Mouse (Mus musculus): Measurements from ENCODE around the gene Best2. TPM values are rescaled to one million over a fixed set of nuclear protein-coding genes. Genes with fewer than 3 reads are reported as not detected.

The Best2 gene
- total RNA-seq, 2 experiments from 2014 or later, result not detected

DNA sequence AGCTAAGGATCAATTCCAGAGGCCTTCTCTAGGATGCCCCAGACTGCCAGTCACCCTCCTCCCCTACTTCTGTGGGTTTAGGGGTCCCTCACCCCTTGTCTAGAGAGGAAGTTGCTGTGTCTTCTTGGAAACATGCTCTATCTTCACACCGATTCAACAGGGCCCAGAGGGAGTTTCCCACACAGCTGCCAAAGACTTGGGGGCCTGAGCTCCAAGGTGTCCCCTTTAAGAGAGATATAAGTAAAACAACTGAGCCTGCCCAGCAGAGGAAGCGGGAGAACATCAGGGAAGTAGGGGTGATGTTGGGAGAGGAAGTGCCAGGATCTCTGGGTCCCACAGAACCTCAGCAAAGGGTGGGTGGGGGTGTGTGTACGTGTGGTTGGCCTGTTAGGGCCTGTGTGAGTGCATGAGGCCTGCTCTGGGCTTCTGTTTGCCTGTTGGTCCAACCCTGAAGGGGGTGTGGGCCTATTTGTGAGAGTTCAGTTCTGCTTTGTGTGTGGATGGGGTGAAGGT, 31.8 kb downstream of the Best2 start:
- no peak for DNase-seq

DNA sequence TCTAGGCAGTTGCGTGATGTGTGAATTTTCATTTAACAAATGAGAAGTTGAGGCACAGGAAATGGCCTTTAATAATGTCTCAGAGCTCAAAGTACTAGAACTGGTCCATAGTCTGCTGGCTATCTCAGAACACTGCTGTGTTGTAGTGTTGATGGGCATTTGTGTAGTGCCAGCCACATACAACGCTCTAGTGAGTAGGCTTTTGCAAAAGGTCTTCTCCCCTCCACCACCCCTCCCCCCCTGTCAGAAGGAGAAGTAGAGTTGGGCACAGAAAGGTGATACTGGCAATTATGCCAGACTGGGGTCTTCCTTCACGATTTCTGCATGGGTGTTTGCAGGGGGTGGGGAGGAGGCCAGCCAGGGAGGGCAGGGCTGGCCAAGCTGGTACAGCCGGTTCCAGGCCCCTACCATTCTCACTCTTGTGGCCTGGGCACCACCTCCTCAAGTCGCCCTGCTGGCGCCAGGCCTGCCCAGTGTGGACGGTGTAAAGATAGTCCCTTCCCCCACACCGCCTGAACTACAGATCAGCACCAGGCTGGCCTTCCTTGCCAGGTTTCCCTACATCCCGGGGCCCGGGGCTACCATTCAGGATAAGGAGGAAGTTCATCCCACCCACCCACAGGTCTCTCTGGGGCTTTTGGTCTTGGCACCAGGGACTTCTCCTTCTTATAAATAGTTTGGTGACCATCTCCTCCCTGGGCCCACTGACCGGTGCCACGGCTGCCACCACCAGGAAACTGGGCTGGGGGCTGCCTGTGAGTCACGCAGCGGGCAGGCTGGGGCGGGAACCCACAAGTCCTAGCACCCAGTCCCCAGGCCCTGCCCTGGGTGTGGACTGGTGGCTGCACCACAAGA, 32.5 kb downstream of the Best2 start:
- peak in 1 of 2 experiments; percentile 20 for DNase-seq

DNA sequence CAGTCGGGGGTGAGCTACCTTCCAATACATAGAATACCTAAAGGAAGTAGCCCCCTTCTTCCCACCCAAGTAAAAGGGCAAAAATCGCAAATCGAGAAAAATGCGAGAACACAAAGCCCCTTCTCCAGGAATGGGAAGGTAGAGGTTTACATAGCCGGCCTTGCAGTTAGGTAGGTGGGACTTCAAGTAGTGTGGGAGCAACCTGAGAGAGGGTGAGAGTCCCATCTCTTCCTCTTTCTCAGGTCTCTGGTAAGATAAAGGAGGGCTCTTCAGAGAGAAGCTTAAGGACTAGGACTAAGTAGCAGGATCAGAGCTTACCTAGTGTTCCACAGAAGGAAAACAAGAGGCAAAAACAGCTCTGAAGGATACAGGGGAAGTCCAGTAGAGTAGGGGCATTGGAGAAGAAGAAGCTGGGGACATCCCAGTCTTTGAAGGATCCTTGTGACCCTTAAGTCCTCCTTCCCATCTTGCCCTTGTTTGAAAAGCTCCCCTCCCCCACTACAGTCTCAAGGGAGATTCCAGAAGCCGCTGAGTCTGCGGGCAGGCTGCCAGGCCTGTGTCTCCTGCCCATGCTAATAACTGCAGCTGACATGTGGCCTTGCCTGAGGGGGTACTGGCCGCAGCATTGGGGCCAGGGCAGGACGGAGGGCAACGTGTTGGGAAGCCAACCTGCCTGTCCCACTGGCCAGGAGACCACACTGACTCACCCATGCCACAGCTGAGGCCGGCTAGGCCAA, 33.5 kb downstream of the Best2 start:
- peak; percentile 86 to 93 for DNase-seq

DNA sequence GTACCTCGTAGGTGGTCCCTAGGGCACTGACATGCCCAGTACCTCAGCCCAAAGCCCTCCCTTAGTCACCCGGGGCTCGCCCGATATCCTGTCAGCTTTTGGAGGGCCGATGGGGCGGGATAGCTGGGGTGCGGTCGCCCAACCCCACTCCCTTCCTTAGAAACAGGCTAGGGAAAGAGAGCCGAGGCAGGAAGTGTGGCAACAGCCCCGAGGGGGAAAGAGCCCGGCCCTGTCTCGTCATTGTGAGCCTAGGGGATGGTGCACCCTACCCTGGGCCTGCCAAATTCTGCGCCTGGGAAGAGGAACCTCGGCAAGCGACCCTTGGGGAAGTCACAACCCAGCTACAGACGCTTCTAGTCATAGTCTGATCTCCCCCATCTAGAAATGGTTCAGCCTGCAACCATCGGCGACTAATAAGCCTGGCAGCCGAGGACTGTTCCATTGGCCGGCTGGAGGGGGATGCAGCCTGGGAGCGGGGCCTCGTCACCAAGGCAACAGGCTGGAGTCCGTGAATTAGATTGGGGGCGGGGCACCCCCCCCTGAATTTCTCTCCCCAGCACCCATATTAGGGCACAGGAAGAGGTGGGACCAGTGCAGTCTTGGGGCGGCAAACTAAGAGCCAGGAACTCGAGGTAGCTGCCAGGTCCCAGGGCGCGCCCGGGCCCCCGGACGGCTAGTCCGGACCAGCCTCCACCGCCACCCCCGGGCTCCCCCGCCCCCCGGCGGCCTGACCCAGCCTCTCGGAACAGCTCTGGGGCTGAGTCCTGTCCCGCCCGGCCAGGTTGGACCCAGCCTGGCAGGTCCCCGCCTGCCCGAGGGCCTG, 34.5 kb downstream of the Best2 start:
- DNase-seq, result peak; percentile 95 to 97

DNA sequence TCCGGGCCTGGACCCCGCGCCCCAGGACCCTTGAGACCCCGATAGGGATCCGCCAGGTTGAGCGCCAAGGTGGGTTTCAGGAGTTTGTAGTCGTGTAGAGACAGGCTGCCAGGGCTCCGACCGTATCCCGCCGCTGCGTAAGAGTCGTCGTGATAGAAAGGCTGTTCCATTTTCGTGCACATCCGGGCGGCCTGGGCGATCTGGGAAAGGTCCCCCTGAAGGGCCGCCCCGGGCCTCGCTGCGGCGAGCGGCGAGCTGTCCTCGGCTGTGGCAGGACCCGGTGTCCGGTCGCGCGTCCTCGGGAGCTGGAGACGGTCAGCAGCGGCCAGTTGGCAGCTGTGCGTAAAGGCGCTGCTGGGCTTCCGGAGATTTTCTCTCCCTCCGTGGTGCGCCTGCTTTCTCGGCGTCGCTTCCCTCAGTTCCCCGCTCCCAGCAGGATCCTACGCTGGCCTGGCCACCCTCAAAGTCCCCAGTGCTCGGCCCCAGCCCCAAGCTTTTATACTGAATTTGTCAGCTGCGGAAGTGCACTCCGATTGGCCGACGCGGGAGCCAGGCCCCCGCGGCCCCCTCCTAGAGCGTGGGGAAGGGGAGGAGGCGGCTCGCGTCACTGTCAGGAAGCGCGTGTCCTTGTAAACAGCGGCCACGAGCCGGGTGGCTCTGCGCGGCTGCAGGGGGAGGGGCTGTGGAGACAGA, 35.9 kb downstream of the Best2 start, which contains the start of gene Junb:
TSS of gene Junb (minus strand) at position 471 of the 693 bp plus-strand sequence.
- peak; percentile 96 to 97 for DNase-seq

DNA sequence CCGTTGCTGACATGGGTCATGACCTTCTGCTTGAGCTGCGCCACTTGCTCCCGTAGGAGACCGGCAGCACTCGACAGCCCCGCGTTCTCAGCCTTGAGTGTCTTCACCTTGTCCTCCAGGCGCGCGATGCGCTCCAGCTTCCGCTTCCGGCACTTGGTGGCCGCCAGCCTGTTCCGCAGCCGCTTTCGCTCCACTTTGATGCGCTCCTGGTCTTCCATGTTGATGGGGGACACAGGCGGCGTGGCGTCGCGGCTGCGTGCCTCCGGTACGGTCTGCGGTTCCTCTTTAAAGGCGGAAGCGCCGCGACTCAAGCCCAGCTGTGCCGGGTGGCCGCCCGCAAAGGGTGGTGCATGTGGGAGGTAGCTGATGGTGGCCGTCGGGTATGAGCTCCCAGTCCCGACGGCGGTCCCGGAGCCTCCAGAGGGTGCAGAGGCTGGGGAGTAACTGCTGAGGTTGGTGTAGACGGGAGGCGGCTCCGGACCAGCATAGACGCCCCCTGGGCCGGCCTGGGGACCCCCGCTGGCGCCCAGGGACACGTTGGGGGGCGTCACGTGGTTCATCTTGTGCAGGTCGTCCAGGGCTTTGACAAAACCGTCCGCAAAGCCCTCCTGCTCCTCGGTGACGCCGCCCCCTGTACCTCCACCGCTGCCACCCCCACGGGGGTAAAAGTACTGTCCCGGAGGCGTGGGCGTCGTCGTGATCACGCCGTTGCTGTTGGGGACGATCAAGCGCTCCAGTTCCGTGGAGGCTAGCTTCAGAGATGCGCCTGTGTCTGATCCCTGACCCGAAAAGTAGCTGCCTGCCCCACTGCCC, 36.7 kb downstream of the Best2 start:
- DNase-seq, result peak; percentile 78 to 81

DNA sequence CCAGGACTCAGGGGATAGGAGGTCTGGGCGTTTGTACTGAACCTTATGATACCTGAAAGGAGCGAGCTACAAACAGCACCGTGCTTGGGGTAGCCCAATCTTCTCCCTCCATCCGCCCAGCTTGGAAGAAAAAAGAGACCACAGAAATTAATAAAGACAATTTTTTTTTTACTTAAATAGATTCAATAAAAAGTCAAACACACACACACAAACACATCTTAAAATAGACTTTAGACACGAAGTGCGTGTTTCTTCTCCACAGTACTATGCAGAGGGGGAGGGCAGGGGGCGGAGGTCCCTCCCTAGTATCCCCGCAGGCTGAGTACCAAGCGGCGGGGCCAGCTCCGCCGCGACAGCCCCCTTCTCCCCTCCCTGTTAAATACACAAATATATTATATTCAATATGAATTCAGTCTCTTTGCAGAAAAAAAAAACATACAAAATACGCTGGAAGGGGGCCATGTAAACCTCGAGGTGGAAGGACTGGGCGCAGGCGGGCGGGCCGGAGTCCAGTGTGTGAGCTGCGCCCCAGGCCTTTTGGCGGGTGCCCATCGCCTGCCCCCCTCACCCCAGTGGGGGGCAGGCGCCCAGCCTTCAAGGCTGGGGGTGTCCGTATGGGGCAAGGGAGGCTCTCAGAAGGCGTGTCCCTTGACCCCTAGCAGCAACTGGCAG, 37.4 kb downstream of the Best2 start:
- no peak for DNase-seq

DNA sequence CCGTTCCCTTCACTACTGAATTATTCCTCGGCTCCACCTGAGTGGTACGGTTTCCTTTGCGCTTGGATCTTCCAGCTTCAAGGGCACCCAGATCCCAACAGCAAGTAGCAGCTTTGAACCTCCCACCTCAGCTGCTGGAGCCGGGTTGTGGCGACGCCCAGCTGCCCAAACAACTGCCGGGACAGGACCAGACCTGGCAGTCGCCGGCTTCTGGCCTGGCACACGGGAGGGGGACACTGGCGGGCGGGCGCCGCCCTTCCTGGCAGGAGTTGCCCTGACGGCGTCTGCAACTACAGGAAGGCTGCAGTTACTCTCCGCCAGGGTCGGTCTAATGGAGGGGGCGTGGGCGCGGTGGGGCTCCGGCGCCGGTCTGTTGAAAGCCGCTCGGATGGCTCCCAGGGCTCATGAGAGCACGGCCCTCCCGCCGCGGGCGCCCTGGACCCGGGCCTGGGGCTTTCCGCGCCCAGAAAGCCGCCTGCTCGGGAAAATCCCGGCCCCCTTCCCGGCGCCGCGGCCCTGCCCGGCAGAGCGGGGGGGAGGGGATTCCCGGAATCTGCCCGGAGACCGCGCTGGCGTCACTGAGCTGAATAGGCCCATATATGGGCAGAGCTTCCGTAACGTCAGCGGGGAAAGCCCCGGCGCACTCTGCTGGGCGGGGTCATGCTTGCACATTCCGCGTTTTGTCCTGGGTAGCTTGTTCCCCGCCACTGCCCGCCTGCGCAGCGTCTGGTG, 38.1 kb downstream of the Best2 start:
- peak; percentile 97 to 98 for DNase-seq

DNA sequence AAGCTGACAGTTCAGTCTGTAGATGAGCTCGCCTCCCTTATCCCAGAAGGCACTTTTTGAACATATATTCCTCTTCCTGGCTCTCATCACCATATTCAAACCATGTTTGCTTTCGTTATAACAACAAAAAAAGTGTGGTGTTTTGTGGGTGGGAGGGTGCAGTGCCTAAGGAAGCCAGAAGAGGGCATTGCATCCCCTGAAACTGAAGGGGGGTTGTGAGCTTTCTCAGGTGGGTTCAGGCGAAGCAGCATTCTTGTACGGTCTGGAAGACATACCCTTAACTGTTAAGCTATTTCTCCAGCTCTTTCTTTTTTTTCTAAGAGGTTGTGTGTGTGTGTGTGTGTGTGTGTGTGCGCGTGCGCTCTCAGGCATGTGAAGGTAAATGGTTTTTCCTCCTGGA, 38.9 kb downstream of the Best2 start:
- DNase-seq, result peak; percentile 72 to 77

DNA sequence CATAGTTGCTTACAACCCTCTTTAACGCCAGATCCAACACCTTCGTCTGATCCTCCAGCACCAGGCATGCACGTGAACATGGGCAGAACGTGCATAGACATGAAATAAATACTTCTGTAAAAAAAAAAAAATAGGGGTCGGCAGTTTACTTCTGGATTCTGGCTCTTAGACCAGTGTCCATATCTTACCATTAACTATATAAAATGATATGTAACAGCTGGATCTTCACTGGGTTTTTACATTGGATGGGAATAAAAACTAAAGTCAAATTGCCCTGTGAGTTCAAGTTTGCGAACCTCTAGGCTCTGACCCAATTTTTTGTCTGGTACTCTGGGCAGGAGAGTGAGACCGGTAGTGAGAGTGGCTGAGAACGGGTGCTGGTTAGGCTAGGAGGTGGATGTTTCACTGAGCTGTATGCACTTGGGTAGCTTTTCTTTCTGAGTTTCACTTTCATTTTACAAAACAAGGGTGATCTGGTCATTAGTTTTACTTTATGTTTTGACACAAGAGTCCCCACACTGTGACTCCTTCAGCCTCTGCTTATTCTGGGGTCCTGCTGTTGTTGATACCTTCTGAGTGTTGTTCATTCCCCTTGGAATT, 39.7 kb downstream of the Best2 start:
- DNase-seq, result no peak

DNA sequence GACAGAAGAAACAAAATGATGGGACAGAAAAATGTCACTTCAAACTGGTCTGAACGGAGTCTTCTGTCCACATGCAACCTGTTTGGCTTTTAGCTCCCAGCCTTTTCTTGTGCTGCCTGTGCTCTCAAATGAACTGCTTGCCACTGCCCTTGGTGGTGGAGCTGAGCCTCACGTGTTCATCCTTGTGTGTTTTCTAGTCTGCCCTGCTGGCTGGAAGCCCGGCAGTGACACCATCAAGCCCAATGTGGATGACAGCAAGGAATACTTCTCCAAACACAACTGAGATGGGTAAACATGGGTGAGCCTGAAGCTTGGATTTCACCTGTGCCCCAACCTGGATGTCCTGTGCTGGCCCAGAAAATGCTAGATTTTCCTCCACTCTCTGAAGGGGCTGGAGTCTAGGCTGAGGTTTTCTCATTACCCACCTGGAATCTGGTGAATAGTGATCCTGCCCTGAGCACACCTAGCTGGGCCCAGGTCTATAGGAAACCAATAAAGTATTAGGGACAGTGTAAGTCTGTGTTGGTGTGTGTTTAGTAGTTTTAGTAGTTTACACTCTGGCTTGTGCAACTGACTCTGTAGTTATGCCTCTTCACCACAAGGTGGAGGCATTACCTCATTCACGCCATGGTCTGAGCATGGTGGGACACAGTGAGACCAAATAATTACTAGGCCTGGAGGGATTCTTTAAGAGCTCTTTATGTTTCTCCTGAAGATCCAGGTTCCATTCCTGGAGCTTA, 40.4 kb downstream of the Best2 start:
- DNase-seq, result peak; percentile 88 to 91

DNA sequence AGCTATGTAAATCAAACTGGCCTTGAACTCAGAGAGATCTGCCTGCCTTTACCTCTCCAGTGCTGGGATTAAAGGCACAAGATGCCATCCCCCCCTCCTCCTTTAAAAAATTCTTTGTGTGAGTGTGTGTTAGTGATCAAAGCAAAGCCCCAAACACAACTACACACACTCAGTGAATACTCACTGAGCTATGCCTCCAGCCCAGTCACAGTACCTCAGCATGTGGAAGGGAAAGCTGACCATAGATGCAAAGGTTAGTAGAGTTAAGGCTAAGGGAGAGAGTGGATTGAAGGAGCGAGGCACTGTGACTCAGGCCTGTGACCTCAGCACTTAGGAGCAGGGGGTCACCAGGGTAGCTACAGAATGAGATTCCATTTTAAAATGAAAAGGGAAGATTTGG, 41.3 kb downstream of the Best2 start:
- no peak for DNase-seq

DNA sequence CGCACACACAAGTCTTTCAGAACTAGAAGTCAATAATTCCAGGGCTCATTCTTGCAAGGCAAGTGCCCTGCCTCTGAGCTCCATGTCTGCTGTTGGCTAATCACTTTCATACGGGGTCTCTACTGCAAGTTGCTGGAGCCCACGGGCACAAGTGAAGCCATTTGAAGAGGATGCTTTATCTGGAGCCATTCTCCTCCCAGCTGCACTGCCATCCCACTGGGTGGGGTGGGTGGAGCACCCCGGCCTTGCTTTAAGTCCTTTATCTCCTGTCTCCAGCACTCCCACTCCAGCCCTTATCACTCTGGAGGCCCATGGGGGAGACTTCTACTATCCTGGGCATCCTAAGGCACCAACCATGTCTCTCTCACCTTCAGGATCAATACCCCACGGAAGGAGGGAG, 43.4 kb downstream of the Best2 start:
- DNase-seq, result no peak

DNA sequence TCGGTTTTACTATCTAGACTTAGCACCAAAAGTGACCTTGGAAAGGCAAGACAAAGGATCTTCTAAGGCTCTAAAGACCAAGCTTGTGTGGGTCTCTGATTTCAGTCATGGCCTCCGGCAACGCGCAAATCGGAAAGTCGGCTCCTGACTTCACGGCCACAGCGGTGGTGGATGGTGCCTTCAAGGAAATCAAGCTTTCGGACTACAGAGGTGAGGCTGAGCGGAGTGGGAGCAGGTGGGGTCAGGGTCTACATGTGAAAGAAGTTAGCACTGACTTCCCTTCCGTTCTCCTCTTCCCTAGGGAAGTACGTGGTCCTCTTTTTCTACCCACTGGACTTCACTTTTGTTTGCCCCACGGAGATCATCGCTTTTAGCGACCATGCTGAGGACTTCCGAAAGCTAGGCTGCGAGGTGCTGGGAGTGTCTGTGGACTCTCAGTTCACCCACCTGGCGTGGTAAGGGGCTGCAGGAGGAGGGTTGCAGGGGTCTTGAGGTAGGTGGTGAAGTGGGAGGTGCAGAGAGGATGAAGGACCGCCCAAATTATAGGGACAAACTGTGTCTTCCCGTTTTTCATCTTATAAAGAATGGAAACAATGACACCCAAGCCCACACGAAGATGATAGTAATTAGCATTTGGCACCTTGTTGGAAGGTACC, 44.1 kb downstream of the Best2 start:
- DNase-seq, result peak in 1 of 2 experiments; percentile 21

DNA sequence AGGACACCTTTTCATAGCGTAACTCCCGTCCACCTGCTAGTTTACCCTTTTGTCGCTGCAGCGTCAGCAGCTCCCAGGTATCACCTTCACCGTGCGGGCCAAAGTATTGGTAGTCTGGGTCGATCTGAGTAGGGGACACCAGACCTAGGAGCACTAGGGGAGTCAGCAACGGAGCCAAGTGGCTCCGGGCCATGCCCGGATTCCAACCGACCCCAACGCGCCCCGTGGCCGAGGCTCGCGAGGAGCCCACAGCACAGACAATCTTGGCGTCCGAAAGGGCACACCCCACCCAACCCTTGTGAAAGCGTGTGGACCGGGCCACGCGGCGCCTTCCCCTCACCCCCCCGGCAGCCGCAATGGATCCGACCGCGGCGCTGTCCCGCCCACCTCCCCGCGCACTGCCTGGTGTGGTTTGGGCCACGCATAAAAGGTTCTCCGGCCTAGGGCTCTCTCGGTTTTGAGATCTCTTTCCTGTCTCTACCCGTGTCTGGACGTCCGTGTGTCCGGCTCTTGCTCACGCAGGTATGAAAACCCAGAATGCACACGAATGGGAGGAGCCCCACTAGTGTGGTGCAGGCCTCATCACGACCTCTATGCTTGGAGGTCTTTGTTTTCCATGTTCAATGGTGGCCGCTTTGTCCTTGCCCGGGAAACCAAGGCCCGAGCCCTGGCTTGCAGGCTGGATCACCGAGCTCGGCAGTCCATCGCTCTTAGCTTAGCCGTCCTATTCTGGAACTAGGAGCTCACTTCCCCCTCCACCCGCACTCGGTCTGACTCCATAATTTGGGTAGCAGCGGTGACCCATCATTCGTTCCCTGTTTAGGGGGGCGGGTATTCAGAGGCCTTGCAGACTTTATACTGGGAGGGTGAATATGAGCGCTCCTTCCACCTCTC, 44.8 kb downstream of the Best2 start, which contains the start of the genes Gm49661, Prdx2 and Rnaseh2a:
TSS of gene Gm49661 (minus strand) at position 193 of the 894 bp plus-strand sequence.
TSS of gene Prdx2 (plus strand) at position 347 of the 894 bp plus-strand sequence.
TSS of gene Rnaseh2a (minus strand) at position 527 of the 894 bp plus-strand sequence.
- DNase-seq, result peak; percentile 84 to 88

DNA sequence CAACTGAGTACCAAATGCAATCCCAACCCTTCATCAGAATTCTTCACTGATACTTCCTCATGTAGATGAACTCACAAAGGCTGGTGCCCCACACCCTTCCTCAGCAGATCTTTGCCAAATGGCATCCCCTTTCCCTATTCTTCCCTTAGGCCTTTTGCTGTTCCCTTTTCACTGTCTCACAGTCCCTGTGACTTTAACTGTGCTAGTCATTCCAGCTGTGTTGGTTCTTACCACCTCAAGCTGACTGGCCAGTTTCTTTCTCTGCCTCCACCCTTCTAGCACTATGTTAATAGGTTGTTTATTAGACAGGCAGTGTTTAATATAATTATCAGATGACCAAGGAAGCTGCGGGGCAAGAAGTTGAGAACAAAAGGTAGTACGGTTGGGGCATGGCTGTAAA, 45.7 kb downstream of the Best2 start:
- no peak for DNase-seq

All from adrenal gland, postnatal 36 days (tissue).